Mouse (Mus musculus): ENCODE measurements around the gene Ehf.

DNA sequence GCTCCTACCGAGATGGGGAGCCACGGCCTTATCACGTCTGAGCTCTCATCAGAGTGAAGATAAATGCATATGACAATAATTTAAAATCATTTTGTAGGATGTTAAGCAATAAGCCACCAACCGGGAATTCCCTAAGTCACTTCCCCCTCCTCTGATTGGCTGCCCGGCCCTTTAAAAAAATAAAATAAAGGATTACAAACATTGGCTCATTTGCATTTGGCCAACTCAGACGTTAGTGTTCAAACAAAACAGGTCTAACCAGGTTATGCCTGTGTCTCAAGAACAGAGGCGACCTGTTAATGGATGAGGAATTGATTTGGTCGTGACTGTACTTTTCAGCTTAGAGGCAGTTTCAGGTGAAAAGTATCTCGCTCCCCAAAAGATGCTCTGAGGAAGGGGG, at the start of gene Ehf:
- no peak for TF ChIP-seq CTCF (IDR thresholded peaks at IDR 0.05; ENCODE audit: borderline replicate concordance, insufficient read depth, low read length)
- no peak for TF ChIP-seq POLR2A (IDR thresholded peaks at IDR 0.05; ENCODE audit: low read depth, low read length)
